Mouse (Mus musculus) c-Kit-positive CD71-negative TER-119-negative erythroid progenitor cells, embryonic 14.5 days (primary cell): ENCODE results near the gene Krtdap.
A peak's percentile ranks its signal among the peaks of the same experiment; 100 is the strongest.
"Not testable (repeated sequence)": the region's sequence is repeated elsewhere in the genome, so short reads cannot be mapped to it uniquely, and the experiment has no call there.

Experiments
- DNase-seq: peaks from one replicate; pipeline ENCODE4 v3.0.0-alpha.2; 2013; ENCODE audit warnings: low read depth

Gene Krtdap

DNA sequence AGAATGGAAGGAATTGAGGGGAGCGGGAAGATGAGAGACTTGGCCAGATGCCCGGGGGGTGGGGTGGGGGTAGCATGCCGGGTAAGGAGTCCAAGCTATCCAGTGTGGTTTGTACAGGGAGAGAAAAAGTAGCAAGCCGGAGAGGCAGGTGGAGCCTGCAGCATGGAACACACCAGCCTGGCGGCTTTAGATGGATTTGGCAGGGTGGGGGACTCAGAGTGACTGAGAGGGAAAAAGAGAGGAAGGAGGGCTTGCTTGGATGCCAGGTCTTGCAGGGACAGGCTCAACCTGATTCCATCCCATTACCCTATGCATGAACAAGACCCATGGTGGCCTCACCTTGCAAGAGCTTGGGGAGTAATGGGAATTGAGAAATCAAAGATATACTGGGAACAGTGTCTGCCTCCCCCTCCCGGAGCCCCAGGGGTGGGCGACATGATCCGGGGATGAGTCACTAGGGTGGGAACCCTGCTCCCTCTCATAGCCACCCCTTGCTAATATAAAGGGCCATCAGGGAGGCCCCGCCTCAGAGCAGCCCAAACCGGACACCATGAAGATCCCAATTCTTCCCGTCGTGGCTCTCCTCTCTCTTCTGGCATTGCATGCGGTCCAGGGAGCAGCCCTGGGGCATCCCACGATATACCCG, at the start of gene Krtdap:
TSS of gene Krtdap (plus strand) at position 520 of the 646 bp plus-strand sequence.
- DNase-seq = no peak

DNA sequence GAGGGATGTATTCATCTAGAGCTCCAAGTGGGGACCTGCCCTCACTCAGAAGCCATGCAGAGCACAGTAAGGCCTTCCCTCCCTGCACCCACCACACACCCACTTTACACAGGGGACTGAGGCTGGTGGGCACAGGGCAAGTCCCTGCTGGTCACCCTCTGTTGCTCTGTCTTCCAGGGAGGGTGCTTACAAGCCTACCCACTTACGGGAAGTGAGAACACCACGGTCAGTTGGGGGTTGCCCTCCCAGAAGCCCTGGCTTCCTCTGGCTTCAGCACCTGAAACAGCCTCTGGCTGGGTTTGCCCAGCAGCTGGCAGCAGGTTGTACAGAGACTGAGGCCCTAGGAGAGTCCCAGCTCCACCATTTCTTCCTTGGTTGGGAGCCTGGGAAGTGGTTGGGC, 45.1 kb upstream of the Krtdap start:
- not testable (repeated sequence) for DNase-seq

DNA sequence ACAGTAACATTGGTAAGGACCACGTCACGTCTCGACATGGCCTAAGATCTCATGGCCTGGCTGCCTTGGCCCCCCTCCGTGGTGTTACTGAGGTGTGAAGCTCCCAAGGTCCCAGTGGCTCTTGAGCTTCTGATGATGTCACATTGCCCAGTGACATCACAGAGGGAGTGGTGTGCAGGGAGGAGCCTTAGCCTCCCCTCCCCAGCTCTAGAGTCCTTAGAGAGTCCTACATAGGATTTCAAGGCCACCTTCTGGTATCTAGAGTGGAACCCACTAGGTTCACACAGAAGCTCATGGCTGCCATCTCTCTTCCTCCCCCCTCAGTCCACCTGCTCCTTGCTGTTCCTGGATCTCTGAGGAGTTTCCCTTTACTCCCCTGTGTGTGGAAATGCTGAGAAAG, 44.1 kb upstream of the Krtdap start, which contains the start of gene Gapdhs:
TSS of gene Gapdhs (minus strand) at position 65 of the 400 bp plus-strand sequence.
- not testable (repeated sequence) for DNase-seq

DNA sequence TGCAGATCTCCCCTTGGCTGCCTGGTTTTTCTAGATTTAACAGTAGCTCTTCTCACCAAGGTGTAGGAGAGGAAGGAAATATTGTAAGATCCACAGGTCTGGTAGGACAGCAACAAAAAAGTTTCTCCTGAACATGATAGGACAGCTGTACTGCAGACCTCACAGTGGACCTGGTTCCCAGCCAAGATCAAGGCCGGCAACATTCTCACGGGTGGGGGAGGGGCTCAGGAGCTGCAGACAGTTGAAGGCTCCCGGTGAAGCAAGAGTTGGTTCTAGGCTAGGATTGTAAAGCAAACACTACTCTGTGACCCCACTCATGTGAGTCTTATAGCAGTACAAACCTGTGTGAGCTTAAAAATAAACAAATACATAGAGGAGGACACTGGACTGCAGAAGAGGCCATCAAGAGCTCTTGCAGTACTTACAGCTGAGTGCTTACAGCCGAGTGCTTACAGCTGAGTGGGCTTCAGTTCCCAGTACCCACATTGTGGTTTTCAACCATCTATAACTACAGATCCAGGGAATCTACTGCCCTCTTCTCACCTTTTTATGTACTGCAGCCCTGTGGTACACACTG, 43.6 kb upstream of the Krtdap start:
- no peak for DNase-seq

DNA sequence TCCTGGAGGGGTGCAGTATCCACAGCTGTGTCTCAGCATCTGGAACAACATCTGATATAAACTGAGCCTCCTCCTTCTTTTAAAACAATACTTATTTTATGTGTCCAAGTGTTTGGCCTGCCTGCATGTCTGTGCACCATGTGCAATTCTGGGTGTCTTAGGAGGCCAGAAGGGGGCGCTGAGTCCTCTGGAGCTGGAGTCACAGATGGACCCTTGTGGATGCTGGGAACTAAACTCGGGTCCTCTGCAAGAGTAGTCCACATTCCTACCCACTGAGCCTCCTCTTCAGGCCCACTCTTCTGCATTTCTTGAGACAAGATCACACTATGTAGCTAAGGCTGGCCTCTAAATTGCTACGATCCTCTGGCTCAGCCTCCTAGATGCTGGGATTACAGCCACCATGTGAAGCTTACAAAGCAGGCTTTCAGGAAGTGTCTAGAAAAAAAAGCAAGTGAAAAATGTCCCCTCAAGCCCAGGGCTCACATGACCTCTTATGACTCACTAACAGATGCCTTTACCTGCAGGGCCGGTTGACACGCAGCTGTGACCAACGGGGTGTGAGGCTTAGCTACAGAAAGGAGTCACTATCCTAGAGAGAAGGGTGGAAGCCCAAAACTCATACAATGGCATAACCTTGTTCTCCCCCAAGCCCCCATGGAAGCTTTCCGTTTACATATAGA, 40.0 kb upstream of the Krtdap start:
- DNase-seq = no peak

DNA sequence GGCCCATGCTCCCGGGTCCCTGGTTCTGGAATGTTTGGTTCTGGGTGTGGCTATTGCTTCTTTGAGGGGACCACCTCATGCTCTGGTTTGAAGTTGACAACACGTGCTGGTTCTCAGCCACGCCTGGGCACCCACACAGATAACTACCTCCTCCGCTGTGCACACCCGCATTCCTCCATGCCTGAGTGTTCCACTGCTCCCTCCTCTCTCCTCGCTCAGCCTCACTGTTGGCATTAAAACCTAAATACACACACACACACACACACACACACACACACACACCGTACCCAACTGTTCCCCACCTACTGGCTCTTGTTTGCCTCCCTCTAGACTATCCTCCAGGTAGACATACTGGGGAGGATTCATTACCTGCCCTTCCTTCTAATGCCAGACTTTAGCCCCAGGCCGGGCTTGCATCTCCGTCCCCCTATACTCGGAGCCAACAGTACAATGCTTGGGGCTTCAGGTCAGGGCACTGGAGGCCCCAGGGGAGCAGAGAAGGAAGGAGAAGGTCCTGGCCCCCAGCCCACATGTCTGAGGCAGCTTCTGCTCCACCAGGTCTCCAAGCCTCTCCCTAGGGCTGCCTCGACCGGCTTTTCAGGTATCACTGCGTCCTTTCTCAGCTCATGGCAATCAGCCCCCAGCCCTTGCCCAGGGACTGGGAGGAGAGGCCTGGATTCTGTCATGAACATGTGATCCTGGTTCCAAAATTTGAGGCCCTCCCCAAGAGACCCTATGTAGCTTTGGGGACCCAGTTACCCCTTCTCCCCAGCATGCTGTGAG, 37.7 kb upstream of the Krtdap start:
- no peak for DNase-seq

DNA sequence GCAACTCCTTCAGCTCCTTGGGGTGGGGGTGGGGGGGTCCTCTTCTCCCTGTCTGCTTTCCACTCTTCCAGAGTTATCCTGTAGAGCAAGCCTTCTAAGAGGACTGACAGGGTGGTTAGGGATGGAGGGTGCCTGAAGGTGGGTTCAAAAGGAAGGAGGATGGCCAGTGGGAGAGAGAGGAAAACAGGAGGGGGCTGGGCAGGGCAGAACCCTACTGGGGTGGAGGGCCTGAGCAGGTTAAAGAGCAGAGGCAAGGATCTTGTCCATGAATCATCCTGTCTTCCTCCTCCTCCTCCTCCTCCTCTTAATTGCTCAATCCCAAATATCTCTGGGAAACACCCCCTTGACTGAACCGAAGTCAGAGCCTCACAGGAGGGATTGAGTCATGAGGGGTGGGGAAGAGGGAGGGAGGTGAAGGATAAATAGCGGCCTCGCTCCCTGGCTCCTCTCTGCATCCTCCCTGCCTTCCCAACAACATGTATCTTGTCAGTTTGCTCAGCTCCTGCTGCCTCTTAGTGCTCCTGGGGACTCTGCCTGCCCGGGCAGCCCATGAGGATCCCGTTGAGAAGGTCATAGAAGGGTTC, 36.5 kb upstream of the Krtdap start, which contains the start of gene Sbsn:
TSS of gene Sbsn (plus strand) at position 386 of the 584 bp plus-strand sequence.
- DNase-seq = no peak

- no peak for DNase-seq
Measured at GRCm38 (mm10) chr7:30757001-30757400, 30.7 kb upstream of the Krtdap start.

DNA sequence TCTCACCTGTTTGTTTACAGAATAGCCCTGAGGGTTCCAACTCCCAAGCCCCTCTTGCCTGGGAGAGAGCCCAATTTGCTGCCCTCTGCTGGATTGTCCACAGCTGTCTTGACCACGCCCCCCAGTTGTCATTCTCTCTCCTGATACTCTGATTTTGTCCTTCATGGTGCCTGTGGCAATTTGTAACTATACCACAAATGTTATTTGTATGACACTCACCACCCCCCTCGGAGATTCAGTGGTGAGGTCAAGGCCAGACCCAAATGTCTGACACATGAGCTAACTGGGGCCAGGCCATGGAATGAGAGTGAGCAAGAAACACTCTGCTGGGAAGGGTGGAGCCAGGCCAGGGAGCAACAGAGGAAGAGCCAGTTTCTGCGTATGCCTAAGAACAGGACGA, 28.8 kb upstream of the Krtdap start:
- DNase-seq = no peak

- DNase-seq = no peak
Measured at GRCm38 (mm10) chr7:30761769-30762352, 25.8 kb upstream of the Krtdap start.

- DNase-seq = no peak
Measured at GRCm38 (mm10) chr7:30763456-30763855, 24.2 kb upstream of the Krtdap start, which contains the start of gene Dmkn. Gene Dmkn, plus strand, starts transcription at chr7:30763756.

DNA sequence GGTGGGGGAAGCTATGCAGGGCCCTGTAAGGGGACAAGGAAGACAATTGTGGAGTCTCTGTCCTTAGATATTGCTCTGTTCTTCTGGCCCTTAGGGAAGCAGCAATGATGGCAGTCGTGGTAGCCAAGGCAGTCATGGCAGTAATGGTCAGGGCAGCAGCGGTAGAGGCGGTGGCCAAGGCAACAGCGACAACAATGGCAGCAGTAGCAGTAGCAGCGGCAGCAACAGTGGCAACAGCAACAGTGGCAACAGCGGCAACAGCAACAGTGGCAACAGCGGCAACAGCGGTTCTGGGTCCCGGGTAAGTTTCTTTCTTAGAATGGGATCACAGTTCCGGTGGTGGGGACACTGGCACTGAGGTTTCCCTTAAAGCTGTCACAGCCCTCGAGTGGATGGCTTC, 22.5 kb upstream of the Krtdap start:
- DNase-seq = no peak

GRCm38 (mm10) chr7:30766408-30766807, 21.3 kb upstream of the Krtdap start:
- no peak for DNase-seq

GRCm38 (mm10) chr7:30769236-30769635, 18.5 kb upstream of the Krtdap start:
- no peak for DNase-seq

- no peak for DNase-seq
Measured at GRCm38 (mm10) chr7:30776104-30776503, 11.6 kb upstream of the Krtdap start.

DNA sequence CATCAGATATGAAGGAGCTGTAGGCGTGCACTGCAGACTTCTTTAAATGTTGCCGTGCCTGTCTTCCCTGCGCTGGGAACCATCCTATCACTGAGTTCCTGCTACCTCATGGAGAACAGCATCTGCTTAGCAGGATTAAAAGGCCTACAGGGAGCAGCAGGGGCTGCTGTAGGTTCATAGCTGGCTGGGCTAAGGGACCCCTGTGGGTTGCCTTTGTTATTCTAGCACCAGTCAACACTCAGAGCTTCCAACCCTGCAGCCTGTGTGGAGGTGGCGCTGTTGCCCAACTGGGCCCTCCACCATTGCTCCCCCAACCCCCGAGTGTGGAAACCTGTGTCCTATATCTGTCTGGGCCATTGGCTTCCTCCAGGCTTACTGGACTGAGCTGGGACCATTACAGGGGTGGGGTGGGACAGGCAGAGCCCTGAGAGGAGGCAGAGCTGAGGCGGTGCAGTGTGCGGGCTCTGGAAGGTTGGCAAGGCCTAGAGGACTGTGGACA, 10.6 kb upstream of the Krtdap start:
- no peak for DNase-seq

DNA sequence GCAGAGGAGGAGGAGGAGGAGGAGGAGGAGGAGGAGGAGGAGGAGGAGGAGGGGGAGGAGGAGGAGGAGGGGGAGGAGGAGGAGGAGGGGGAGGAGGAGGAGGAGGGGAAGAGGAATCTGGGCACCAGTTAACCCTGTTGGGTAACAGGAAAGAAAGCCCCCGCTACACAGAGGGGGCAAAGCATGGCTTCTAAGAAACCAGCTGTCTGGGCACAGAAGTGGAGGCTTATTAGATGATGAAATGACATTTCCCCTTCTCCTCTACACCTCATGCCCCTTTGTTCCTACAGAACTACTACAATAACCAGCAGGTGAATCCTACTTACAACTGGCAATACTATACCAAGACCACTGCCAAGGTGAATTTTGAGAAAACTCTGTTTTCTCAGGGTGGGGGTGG, 9.8 kb upstream of the Krtdap start:
- no peak for DNase-seq

DNA sequence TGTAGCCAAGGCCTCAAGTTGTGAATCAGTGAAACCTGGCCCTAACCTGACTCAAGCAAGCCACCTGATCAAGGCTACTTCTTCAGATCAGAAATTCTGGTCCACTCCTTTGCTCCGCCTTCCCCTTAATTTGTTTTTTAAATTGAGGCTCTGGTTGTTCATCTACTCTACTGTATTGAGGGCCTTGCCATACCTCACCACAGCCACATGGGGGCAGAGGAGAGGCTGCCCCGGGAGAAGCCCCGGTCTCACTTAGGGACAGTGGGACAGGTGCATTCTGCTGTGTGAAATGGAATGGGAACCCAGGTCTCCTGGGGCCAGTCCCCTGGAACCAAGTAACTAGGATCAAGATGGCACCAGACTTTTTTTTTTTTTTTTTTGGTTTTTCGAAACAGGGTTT, 5.9 kb upstream of the Krtdap start:
- DNase-seq = peak; percentile 30

- DNase-seq = no peak
Measured at GRCm38 (mm10) chr7:30782658-30783057, 5.0 kb upstream of the Krtdap start.

- no peak for DNase-seq
Measured at GRCm38 (mm10) chr7:30785154-30785553, 2.5 kb upstream of the Krtdap start.
